Mouse (Mus musculus) heart, postnatal 0 days (tissue): Measurements from ENCODE around the gene Frmd8. TPM values are rescaled to one million over a fixed set of nuclear protein-coding genes. Genes with fewer than 3 reads are reported as not detected.

ENCODE experiments used
- ATAC-seq: fragments of 200-750 bp; cut with Nextera tagmentation; 2 replicates; pipeline ENCODE4 v1.8.0; 2017; ENCODE audit warnings: low read depth, moderate number of reproducible peaks, moderate library complexity; ENCODE audit not compliant: insufficient read depth
- DNase-seq: peaks from one replicate; pipeline ENCODE4 v3.0.0-alpha.2; 2016; ENCODE audit warnings: low spot score
- H3K27ac ChIP-seq: fragments of 300-500 bp; sonication (generic); 2 replicates; pipeline ENCODE4 v1.5.1; 2014; ENCODE audit warnings: low read depth, mild to moderate bottlenecking
- H3K27me3 ChIP-seq: fragments of 300-500 bp; sonication (generic); 2 replicates; pipeline ENCODE4 v1.6.1; 2014; ENCODE audit warnings: low read length, mixed read lengths; ENCODE audit not compliant: control insufficient read depth, insufficient read depth
- H3K36me3 ChIP-seq: fragments of 300-500 bp; sonication (generic); replicated peaks from 2 replicates; pipeline ENCODE4 v1.6.1; 2014; ENCODE audit warnings: low read length, mixed read lengths; ENCODE audit not compliant: control insufficient read depth, insufficient read depth
- H3K4me1 ChIP-seq: fragments of 300-500 bp; sonication (generic); 2 replicates; pipeline ENCODE4 v1.6.1; 2014; ENCODE audit warnings: antibody characterized with exemption; ENCODE audit not compliant: control insufficient read depth, insufficient read depth
- H3K4me2 ChIP-seq: fragments of 300-500 bp; sonication (generic); 2 replicates; pipeline ENCODE4 v1.6.1; 2014; ENCODE audit warnings: low read depth, mild to moderate bottlenecking, low read length, moderate library complexity
- H3K4me3 ChIP-seq: fragments of 300-500 bp; sonication (generic); 2 replicates; pipeline ENCODE4 v1.5.1; 2014; ENCODE audit warnings: low read depth, low read length
- H3K9ac ChIP-seq: fragments of 300-500 bp; sonication (generic); replicated peaks from 2 replicates; pipeline ENCODE4 v1.6.1; 2014; ENCODE audit warnings: low read depth, low read length, mixed read lengths
- H3K9me3 ChIP-seq: fragments of 300-500 bp; sonication (generic); replicated peaks from 2 replicates; pipeline ENCODE4 v1.6.1; 2016; ENCODE audit warnings: low read length; ENCODE audit not compliant: control insufficient read depth
- CTCF ChIP-seq: IDR thresholded peaks from 2 replicates; pipeline ENCODE4 v1.5.1; 2016; ENCODE audit warnings: antibody characterized with exemption, control low read depth, low read depth
- EP300 ChIP-seq: IDR thresholded peaks from 2 replicates; pipeline ENCODE4 v1.6.1; 2016; ENCODE audit warnings: antibody characterized with exemption, low read depth
- WGBS: fragments of 180-500 bp; shearing (Covaris S2); extraction: QIAGEN DNeasy Blood & Tissue Kit; methylation state at CpG from one replicate; pipeline ENCODE4 v1.1.7; 2014; 5-methylcytosine and 5-hydroxymethylcytosine counted together
- polyA plus RNA-seq: library from polyadenylated mRNA; unstranded; fragments of >200 nt; fragmentation: Nextera tagmentation; extraction: Ambion mirVana; gene quantifications from 2 replicates; pipeline ENCODE4 v1.2.1, GENCODE M21; 2015
- total RNA-seq: library from RNA; depleted of rRNA; stranded (reverse); fragments of >200 nt; gene quantifications from 2 replicates; pipeline ENCODE4 v1.2.3, GENCODE M21; 2014; ENCODE audit warnings: low replicate concordance

Gene Frmd8
- total and polyA plus RNA-seq, 2 experiments from 2014 or later, result 12.8 to 29.1 TPM

DNA sequence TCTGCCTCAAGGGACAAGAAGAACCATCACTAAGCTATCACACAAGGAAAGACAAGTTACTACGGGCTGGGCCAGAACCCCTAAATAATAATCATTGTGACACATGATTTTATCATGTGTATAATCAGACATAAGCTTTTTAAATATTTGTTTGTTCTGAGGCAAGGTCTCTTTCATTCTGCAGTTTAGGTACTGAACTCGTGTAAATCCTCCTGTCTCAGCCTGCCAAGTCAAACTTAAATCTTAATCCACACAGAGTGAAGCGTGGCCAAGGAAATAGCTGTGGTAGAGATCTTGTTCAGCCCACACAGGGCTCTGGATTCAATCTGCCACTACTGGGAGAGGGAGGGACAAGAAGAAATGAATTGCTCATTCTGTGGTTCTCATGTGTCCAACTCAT, 32.2 kb upstream of the Frmd8 start:
- no peak for ATAC-seq
- Histone ChIP-seq H3K4me1 (peaks cover 18% of the 10 kb centered on the region), H3K4me2 (no peak overlapping the region), H3K9me3 (no peaks in the 10 kb centered on the region), H3K27me3 (no peaks in the 10 kb centered on the region), H3K27ac (no peak overlapping the region), H3K4me3 (no peak overlapping the region), H3K36me3 (peaks cover 53% of the 10 kb centered on the region), H3K9ac (no peak overlapping the region)
- WGBS, result 79% methylated on average over 3 of the region's 3 CpGs
- no peak for TF ChIP-seq EP300
- TF ChIP-seq CTCF, result no peak
- DNase-seq, result no peak

DNA sequence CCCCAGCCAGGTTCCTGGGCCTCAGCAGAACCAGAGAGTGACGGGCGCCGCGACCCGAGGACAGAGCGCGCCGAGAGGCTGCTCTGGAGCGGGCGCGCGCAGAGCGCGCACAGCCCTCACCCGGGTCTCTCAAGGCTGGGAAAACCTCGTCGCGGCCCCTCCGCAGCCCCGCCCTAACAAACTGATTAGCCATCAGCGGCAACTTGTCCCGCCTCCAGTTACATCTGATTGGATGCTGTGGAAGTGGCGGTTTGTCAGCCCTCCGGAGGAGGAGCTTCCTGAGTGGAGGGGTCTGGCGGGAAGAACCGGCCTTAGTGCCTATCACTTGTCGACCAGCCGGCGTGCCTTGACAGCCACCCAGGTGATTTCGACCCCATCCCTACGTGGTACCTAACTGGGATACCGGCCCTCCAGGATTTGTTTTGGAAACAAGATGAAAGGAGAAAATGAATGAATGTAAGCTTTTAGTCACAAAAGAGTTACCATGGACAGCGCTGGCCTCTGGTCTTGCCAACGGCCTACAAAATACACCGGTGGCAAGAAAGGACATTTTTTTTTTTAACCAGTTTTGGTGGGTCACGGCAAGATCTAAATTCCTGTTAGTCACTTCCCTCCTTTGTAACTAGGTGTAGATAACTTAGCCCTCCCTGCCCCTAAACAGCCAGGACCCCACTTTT, 19.1 kb upstream of the Frmd8 start, which contains the start of gene Tigd3:
Gene Tigd3 (minus strand): TSS at position 148 of the 677 bp plus-strand sequence.
- TF ChIP-seq CTCF (no peak), EP300 (no peak)
- peak; percentile 92 for DNase-seq
- peak within 1 kb of the TSS; percentile 96 for H3K4me2 ChIP-seq
- 2% methylated on average over 36 of the region's 36 CpGs for WGBS
- H3K27me3 ChIP-seq, result no peaks in the 10 kb centered on the region
- H3K9me3 ChIP-seq, result no peaks in the 10 kb centered on the region
- peak within 1 kb of the TSS; percentile 60 for H3K4me3 ChIP-seq
- ATAC-seq, result peak; percentile 96
- no peaks in the 10 kb centered on the region for H3K4me1 ChIP-seq
- peak within 1 kb of the TSS; percentile 28; the same call in 1 of the 2 replicates for H3K27ac ChIP-seq
- H3K9ac ChIP-seq, result peak within 1 kb of the TSS; percentile 64
- peaks cover 19% of the 10 kb centered on the region for H3K36me3 ChIP-seq

DNA sequence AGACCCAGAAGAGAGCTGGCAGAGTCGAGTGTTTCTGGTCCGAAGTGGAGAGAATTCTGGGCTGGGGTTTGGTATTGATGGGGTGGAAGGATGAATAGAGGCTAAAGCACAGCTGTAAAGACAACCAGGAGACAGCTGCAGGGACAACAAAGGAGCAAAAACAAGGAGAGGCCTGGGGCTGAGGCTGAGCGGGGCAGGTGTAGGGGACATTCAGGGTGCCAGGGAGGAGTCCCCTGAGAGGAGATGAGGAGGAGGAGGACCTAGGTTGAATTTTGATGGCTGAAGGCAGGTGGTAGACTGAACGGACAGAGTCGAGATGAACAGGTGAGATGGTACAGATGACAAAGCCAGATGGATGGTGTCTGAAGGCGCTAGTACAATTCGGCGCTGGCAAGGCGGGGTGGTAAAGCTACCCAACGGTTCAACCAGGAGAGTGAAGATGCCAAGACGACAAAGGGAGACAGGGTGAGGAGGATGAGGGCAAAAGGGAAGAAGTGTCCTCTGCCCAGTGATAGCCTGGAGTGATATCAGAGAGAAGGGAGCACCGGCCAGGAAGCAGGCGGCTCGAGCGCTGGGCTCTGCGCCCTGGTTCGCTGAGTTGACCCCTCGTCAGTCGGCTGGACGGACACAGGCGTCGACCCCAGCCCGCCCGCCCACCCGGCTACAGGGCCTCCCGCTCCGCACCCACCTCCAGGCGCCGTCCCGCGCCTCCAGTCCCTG, 18.4 kb upstream of the Frmd8 start:
- Histone ChIP-seq H3K27ac (peak overlapping the region; percentile 28; the same call in 1 of the 2 replicates), H3K36me3 (peaks cover 14% of the 10 kb centered on the region), H3K9me3 (no peaks in the 10 kb centered on the region), H3K4me3 (peak overlapping the region; percentile 60), H3K27me3 (no peaks in the 10 kb centered on the region), H3K4me1 (no peaks in the 10 kb centered on the region), H3K9ac (peak overlapping the region; percentile 64), H3K4me2 (peak overlapping the region; percentile 96)
- TF ChIP-seq CTCF (no peak), EP300 (no peak)
- 11% methylated on average over 28 of the region's 31 CpGs for WGBS
- ATAC-seq (peak; percentile 17), DNase-seq (no peak)

DNA sequence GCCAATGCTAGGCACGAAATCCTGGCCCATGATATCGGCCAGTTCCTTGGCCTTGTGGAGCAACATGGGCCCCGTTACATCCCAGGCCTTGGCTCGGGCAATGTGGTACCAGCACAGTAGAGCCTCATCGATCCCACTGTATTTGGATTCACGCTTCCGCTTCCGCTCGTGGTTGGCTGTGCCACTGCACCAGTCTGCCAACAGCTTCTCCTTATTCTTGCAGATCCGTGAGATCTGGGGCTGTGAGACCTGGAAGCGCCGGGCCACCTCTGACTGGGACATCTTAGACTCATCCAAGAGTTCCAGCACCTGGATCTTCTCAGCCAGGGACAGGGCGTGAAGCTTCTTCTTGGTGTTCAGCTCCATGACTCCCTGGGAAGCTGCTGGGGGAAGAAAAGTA, 17.7 kb upstream of the Frmd8 start:
- WGBS, result 90% methylated on average over 13 of the region's 13 CpGs
- no peak overlapping the region for H3K4me2 ChIP-seq

DNA sequence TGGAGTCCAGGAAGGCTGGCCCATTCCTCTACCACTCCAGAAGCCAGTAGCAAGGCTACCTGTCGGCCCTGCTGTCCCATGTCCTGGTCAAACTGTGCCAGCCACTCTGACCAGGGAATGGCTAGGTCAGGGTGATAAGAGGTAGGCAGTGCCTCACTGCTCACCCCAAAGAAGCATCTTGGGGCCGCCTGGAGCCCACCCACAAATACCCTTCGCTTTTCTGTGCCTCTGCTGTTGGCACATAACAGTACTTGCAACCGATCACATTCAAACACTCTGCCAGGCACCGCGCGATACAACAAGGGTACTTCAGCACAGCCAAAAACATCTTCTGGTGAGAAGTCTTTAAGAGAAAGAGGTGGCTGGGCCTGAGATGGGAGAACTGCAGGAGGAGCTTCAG, 17.2 kb upstream of the Frmd8 start:
- no peak for ATAC-seq

More for the DNA sequence above, 17.7 kb upstream of the Frmd8 start:
- Histone ChIP-seq H3K36me3 (peaks cover 11% of the 10 kb centered on the region), H3K9me3 (no peaks in the 10 kb centered on the region), H3K27ac (no peak overlapping the region), H3K27me3 (no peaks in the 10 kb centered on the region), H3K4me3 (no peak overlapping the region), H3K9ac (no peak overlapping the region), H3K4me1 (no peaks in the 10 kb centered on the region)
- ATAC-seq (no peak), DNase-seq (no peak)
- no peak for TF ChIP-seq EP300
- TF ChIP-seq CTCF, result no peak

More for the DNA sequence above, 17.2 kb upstream of the Frmd8 start:
- no peak overlapping the region for H3K9ac ChIP-seq
- WGBS, result 91% methylated on average over 7 of the region's 7 CpGs
- no peaks in the 10 kb centered on the region for H3K27me3 ChIP-seq
- no peak for DNase-seq
- H3K27ac ChIP-seq, result no peak overlapping the region
- H3K4me2 ChIP-seq, result no peak overlapping the region
- H3K4me1 ChIP-seq, result no peaks in the 10 kb centered on the region
- H3K9me3 ChIP-seq, result no peaks in the 10 kb centered on the region
- no peak overlapping the region for H3K4me3 ChIP-seq
- peaks cover 11% of the 10 kb centered on the region for H3K36me3 ChIP-seq
- TF ChIP-seq EP300 (no peak), CTCF (no peak)
